Mouse (Mus musculus) stomach, embryonic 16.5 days (tissue): ENCODE results near the gene Arl4d. TPM values are rescaled to one million over a fixed set of nuclear protein-coding genes. Genes with fewer than 3 reads are reported as not detected.

ENCODE experiments used
- ATAC-seq: fragments of 200-750 bp; cut with Nextera tagmentation; 2 replicates; pipeline ENCODE4 v1.8.0; 2017; ENCODE audit warnings: moderate number of reproducible peaks, moderate TSS enrichment; ENCODE audit not compliant: insufficient read depth, low FRiP score
- H3K27ac ChIP-seq: fragments of 300-500 bp; sonication (generic); 2 replicates; pipeline ENCODE4 v1.5.1; 2014; ENCODE audit warnings: low read length
- H3K27me3 ChIP-seq: fragments of 300-500 bp; sonication (generic); 2 replicates; pipeline ENCODE4 v1.6.1; 2014; ENCODE audit warnings: low read length, control low read depth, mixed read lengths; ENCODE audit not compliant: control insufficient read depth, insufficient read depth
- H3K36me3 ChIP-seq: fragments of 300-500 bp; sonication (generic); 2 replicates; pipeline ENCODE4 v1.6.1; 2014; ENCODE audit warnings: low read length; ENCODE audit not compliant: control insufficient read depth, insufficient read depth
- H3K4me1 ChIP-seq: fragments of 300-500 bp; sonication (generic); 2 replicates; pipeline ENCODE4 v1.6.1; 2014; ENCODE audit warnings: low read length, control low read depth, mixed read lengths; ENCODE audit not compliant: control insufficient read depth, insufficient read depth
- H3K4me2 ChIP-seq: fragments of 300-500 bp; sonication (generic); 2 replicates; pipeline ENCODE4 v1.6.1; 2014; ENCODE audit warnings: low read depth, low read length, mixed read lengths
- H3K4me3 ChIP-seq: fragments of 300-500 bp; sonication (generic); replicated peaks from 2 replicates; pipeline ENCODE4 v1.5.1; 2014; ENCODE audit warnings: mild to moderate bottlenecking, low read length
- H3K9ac ChIP-seq: fragments of 300-500 bp; sonication (generic); 2 replicates; pipeline ENCODE4 v1.6.1; 2014; ENCODE audit warnings: low read length
- H3K9me3 ChIP-seq: fragments of 300-500 bp; sonication (generic); replicated peaks from 2 replicates; pipeline ENCODE4 v1.6.1; 2016; ENCODE audit warnings: low read length, control low read depth; ENCODE audit not compliant: control insufficient read depth
- WGBS: fragments of 180-500 bp; shearing (Covaris S2); extraction: QIAGEN DNeasy Blood & Tissue Kit; methylation state at CpG from one replicate; pipeline ENCODE4 v1.1.7; 2014; 5-methylcytosine and 5-hydroxymethylcytosine counted together
- polyA plus RNA-seq: library from polyadenylated mRNA; unstranded; fragments of >200 nt; fragmentation: Nextera tagmentation; extraction: Ambion mirVana; gene quantifications from 2 replicates; pipeline ENCODE4 v1.2.1, GENCODE M21; 2015

The Arl4d gene
- polyA plus RNA-seq, 1 experiment from 2014 or later: 8.2 TPM

DNA sequence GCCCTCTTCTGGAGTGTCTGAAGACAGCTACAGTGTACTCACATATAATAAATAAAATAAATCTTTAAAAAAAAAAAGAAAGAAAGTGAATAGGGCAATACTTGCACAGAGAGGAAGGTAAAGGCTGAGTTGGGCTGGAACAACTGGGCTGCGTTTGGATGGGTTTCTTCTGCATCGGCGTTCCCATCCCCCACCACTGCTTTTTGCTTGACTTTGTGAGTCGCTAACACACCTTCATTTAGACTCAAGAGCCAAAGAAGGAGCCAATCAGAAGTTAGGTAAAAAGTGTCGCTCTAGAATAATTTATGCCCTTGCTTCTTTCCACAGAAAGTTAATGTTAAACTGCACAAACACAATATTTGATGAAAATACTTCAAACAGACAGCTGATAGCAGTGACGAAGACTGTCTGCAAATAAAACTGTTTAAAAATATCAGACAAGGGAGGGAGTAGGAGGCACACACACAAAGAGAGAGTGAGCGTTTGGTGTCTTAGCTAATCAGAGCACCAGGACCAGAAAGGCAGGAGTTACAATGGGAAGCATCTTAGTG, 17.1 kb downstream of the Arl4d start:
- Histone ChIP-seq H3K27me3 (no peaks in the 10 kb centered on the region), H3K4me3 (no peak overlapping the region), H3K27ac (no peak overlapping the region), H3K36me3 (no peaks in the 10 kb centered on the region), H3K9ac (no peak overlapping the region), H3K4me1 (peaks cover 11% of the 10 kb centered on the region; the same call in 1 of the 2 replicates), H3K9me3 (no peaks in the 10 kb centered on the region), H3K4me2 (no peak overlapping the region)
- WGBS: 43% methylated on average over 7 of the region's 7 CpGs
- ATAC-seq: no peak

DNA sequence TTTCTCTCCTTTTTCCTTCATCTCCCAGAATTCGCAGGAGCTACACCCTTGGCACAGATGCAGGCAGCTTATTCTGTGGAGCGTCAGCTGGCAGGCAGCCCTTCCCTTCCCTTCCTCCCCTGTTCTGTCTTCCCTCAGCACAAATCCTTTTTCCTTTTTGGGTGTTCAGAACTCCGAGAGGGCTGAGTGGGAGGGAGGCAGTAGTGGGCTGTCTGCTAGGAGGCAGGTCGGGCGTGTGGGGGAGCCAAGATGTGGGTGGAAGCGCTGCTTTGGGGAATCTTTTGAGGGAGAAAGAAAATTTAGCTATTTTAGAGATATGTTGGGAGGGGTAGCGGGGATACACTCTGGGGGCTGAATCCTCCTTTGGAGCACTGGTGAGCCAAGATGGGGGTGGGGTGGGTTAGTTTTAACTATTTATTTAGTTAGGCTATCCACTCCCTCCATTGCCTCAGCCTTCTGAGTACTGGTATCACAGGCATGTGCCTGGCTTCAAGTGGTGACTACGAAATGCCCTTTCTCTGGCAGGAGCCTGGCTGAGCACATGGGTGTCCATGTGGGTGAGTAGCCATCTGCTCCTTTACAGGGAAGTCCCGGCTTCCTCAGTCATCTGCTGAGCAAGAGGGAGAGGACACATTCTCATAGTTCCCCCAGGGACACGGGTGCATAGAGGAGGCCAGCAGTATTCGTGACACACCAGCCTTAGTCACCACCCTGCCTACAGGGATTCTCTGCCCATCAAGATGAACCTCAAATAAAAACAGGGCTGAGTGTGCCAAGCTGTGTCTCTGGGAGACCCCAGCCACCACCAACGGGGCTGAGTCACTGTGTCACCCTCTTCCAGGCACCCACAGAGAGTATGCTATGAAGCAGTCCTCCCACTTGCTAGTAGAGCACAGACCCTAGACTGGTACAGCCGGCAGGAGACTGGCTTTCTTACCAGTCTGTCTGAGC, 22.3 kb downstream of the Arl4d start:
- Histone ChIP-seq H3K4me1 (peaks cover 12% of the 10 kb centered on the region; the same call in 1 of the 2 replicates), H3K27me3 (no peaks in the 10 kb centered on the region), H3K4me3 (no peak overlapping the region), H3K9ac (peak overlapping the region; percentile 47; the same call in 1 of the 2 replicates), H3K4me2 (peak overlapping the region; percentile 28), H3K36me3 (no peaks in the 10 kb centered on the region), H3K9me3 (no peaks in the 10 kb centered on the region), H3K27ac (peak overlapping the region; percentile 90)
- peak; percentile 91 for ATAC-seq
- 34% methylated on average over 13 of the region's 13 CpGs for WGBS

- no peak overlapping the region for H3K4me3 ChIP-seq
Measured at GRCm38 (mm10) chr11:101689701-101690113, 24.4 kb downstream of the Arl4d start.

GRCm38 (mm10) chr11:101690326-101690725, 25.0 kb downstream of the Arl4d start:
- H3K9ac ChIP-seq: no peak overlapping the region
- H3K27me3 ChIP-seq: no peaks in the 10 kb centered on the region
- H3K4me2 ChIP-seq: no peak overlapping the region
- WGBS: 68% methylated on average over 5 of the region's 5 CpGs
- no peaks in the 10 kb centered on the region for H3K9me3 ChIP-seq
- no peaks in the 10 kb centered on the region for H3K36me3 ChIP-seq
- no peak for ATAC-seq
- H3K4me3 ChIP-seq: no peak overlapping the region
- peaks cover 14% of the 10 kb centered on the region for H3K4me1 ChIP-seq
- no peak overlapping the region; the same call in 1 of the 2 replicates for H3K27ac ChIP-seq

More at GRCm38 (mm10) chr11:101689701-101690113, 24.4 kb downstream of the Arl4d start:
- Histone ChIP-seq H3K27me3 (no peaks in the 10 kb centered on the region), H3K36me3 (no peaks in the 10 kb centered on the region), H3K4me2 (no peak overlapping the region), H3K27ac (no peak overlapping the region), H3K4me1 (peaks cover 12% of the 10 kb centered on the region; the same call in 1 of the 2 replicates), H3K9ac (no peak overlapping the region), H3K9me3 (no peaks in the 10 kb centered on the region)
- no peak for ATAC-seq
- 66% methylated on average over 10 of the region's 10 CpGs for WGBS

GRCm38 (mm10) chr11:101695906-101696661, 30.7 kb downstream of the Arl4d start:
- H3K36me3 ChIP-seq: no peaks in the 10 kb centered on the region
- peak overlapping the region; percentile 89 for H3K27ac ChIP-seq
- H3K4me2 ChIP-seq: peak overlapping the region; percentile 64
- H3K9ac ChIP-seq: peak overlapping the region; percentile 65
- peaks cover 3% of the 10 kb centered on the region; the same call in 1 of the 2 replicates for H3K9me3 ChIP-seq
- 5% methylated on average over 20 of the region's 20 CpGs for WGBS
- H3K27me3 ChIP-seq: no peaks in the 10 kb centered on the region
- peaks cover 30% of the 10 kb centered on the region for H3K4me1 ChIP-seq
- peak; percentile 39; the same call in 1 of the 2 replicates for ATAC-seq
- H3K4me3 ChIP-seq: peak overlapping the region; percentile 33

GRCm38 (mm10) chr11:101697156-101697861, 32.0 kb downstream of the Arl4d start:
- WGBS: 85% methylated on average over 9 of the region's 9 CpGs
- no peak for ATAC-seq
- no peaks in the 10 kb centered on the region for H3K36me3 ChIP-seq
- H3K9me3 ChIP-seq: peaks cover 3% of the 10 kb centered on the region; the same call in 1 of the 2 replicates
- no peaks in the 10 kb centered on the region for H3K27me3 ChIP-seq
- H3K4me2 ChIP-seq: no peak overlapping the region
- no peak overlapping the region for H3K9ac ChIP-seq
- peaks cover 30% of the 10 kb centered on the region for H3K4me1 ChIP-seq
- no peak overlapping the region for H3K4me3 ChIP-seq
- peak overlapping the region; percentile 89 for H3K27ac ChIP-seq

DNA sequence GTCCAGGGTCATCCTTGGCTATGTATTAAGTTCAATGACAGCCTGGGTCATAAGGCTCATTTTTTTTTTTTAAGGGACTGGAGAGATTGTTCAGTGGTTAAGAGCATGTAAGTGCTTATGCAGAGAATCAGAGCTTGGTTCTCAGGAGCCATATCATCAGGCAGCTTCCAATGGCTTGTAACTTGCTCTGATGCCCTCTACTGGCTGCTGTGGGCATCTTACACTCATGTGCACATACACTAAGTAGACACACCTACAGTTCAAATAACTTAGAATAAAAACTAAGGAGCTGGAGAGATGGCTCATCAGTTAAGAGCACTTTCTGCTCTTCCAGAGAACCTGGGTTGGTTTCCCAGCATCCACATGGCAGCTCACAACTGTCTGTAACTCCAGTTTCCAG, 32.8 kb downstream of the Arl4d start:
- ATAC-seq: no peak
- H3K4me1 ChIP-seq: peaks cover 30% of the 10 kb centered on the region
- peaks cover 3% of the 10 kb centered on the region; the same call in 1 of the 2 replicates for H3K9me3 ChIP-seq
- H3K4me2 ChIP-seq: no peak overlapping the region
- no peaks in the 10 kb centered on the region for H3K36me3 ChIP-seq
- H3K9ac ChIP-seq: no peak overlapping the region
- no peak overlapping the region for H3K27ac ChIP-seq
- no peaks in the 10 kb centered on the region for H3K27me3 ChIP-seq
- H3K4me3 ChIP-seq: no peak overlapping the region

DNA sequence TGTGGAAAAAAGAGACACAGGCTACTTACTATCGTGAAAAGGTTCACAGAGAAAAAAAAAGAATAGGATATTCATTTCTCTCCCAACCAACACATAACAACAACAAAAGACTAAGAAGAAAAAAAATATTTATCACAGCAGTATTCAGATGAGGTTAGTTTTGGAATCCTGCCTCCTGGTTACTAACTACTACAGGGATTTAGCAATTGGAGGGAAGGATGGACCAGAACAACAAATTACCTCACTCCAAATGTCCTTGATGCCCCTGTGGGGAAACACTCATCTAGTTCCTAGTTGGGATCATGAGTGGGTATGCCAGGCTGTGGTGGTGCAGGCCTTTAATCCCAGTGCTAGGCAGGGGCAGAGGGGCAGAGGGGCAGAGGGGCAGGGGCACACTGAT, 34.2 kb downstream of the Arl4d start:
- Histone ChIP-seq H3K4me1 (peaks cover 30% of the 10 kb centered on the region), H3K27me3 (no peaks in the 10 kb centered on the region), H3K4me2 (no peak overlapping the region), H3K27ac (no peak overlapping the region), H3K9ac (no peak overlapping the region), H3K4me3 (no peak overlapping the region), H3K9me3 (peaks cover 3% of the 10 kb centered on the region; the same call in 1 of the 2 replicates), H3K36me3 (no peaks in the 10 kb centered on the region)
- 93% methylated on average over 1 of the region's 1 CpGs for WGBS
- no peak for ATAC-seq
